Mouse (Mus musculus) spleen, adult 18-20 months (tissue): ENCODE data around the gene Pck1.

Source experiments
- DNase-seq, 2 experiments: peaks; one replicate each; pipeline ENCODE4 v3.0.0; 2022; ENCODE audit warnings: mixed read lengths in 2 of 2

Pck1 gene

GRCm38 (mm10) chr2:173151352-173151751, 1.5 kb upstream of the Pck1 start:
- no peak for DNase-seq

DNA sequence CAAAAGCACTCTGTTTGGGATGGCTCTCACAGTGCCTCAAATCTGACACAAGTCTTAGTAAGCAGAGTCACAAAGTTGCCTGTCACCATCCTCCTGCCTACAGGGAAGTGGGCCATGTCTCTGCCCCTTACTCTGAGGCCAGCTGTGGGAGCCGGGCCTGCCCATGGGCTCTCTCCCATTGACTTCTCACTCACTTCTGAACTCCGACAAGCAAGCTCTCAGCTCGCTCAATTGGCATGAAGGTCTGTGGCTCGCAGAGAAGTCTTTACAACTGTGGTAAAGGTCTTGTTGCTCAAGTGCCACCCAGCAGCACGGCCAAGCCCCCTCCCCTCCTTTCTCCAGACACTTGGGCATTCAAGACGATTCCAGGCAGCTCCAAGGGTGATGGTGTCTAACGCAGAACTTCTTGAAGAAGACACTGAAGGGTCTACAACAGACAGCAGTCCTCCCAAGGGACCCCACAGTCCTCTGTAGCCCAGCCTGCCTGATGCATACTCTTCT, 1.0 kb upstream of the Pck1 start:
- no peak for DNase-seq

DNA sequence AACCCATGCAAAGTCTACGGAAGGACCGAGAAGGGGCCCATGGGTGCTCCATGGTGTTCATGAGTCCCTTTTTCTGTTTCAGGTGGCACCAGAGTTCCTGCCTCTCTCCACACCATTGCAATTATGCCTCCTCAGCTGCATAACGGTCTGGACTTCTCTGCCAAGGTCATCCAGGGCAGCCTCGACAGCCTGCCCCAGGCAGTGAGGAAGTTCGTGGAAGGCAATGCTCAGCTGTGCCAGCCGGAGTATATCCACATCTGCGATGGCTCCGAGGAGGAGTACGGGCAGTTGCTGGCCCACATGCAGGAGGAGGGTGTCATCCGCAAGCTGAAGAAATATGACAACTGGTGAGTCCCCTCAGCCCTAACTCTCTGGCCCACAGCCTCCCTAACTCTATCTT, 418 bp downstream of the Pck1 start:
- DNase-seq = no peak

DNA sequence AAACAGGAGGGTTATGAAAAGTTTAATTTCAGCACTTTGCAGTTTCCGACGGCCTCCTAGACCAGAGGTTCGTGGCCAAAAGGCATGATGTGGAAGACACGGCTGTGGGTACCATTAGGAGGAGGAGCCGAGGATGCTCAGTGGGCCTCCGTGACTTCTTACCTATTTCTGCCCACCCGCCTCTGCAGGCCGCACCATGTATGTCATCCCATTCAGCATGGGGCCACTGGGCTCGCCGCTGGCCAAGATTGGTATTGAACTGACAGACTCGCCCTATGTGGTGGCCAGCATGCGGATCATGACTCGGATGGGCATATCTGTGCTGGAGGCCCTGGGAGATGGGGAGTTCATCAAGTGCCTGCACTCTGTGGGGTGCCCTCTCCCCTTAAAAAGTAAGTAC, 1.7 kb downstream of the Pck1 start:
- no peak for DNase-seq

DNA sequence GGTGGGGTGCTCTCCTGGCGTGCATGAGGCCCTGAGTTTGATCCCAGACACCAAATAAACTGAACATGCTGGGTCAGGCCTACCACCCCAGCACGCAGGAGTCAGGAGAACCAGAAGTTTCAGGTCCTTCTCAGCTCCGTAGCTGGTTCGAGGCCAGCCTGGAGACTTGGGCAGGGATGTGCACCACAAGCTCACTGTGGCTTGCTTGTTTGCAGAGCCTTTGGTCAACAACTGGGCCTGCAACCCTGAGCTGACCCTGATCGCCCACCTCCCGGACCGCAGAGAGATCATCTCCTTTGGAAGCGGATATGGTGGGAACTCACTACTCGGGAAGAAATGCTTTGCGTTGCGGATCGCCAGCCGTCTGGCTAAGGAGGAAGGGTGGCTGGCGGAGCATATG, 2.1 kb downstream of the Pck1 start:
- DNase-seq = no peak

- DNase-seq = no peak
These were observed 3.1 kb downstream of the Pck1 start for GRCm38 (mm10) chr2:173155907-173156306.

GRCm38 (mm10) chr2:173156923-173157322, 4.1 kb downstream of the Pck1 start:
- DNase-seq = no peak

GRCm38 (mm10) chr2:173157376-173157775, 4.5 kb downstream of the Pck1 start:
- no peak for DNase-seq

GRCm38 (mm10) chr2:173157871-173158270, 5.0 kb downstream of the Pck1 start:
- no peak for DNase-seq

GRCm38 (mm10) chr2:173158390-173159055, 5.7 kb downstream of the Pck1 start:
- no peak for DNase-seq

- DNase-seq = peak in 1 of 2 experiments; percentile 44
These were observed 6.8 kb downstream of the Pck1 start for GRCm38 (mm10) chr2:173159354-173160311.

GRCm38 (mm10) chr2:173163380-173163779, 10.5 kb downstream of the Pck1 start:
- DNase-seq = no peak

DNA sequence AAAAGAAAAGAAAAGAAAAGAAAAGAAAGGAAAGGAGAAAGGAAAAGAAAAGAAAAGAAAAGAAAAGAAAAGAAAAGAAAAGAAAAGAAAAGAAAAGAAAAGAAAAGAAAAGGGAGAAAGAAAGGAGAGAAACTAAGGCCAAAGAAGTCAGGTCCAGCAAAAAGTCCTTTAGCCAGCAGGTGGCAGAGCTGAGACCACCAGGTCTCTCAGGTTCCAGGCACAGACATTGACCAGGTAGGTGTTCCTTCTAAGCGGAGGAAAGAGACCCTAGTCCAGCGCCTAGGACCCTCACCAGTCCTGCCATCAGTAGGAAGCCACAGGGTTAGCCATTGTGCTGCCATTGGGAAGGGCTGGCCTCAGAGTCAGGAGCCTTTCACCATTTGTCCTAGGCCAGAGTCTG, 11.5 kb downstream of the Pck1 start:
- DNase-seq = peak in 1 of 2 experiments; percentile 41

DNA sequence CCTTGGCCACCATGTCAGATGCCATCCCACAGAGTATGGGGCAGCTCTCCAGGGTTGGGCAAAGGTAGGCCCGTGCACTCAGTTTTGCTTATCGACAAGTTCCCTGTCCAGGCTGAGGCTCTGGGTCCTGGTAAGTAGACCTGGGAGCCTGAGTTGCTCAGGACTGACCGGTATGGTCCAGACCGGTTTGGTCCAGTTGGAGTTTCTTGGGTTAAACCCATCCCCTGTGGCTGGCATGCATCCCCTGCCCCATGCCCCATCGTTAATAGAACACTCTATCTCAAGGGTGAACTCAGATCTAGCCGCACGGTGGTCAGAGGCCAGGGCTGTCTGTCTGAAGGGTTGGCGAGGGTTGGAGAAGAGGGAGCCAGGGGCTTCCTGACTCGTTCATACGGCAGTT, 12.1 kb downstream of the Pck1 start:
- DNase-seq = no peak

DNA sequence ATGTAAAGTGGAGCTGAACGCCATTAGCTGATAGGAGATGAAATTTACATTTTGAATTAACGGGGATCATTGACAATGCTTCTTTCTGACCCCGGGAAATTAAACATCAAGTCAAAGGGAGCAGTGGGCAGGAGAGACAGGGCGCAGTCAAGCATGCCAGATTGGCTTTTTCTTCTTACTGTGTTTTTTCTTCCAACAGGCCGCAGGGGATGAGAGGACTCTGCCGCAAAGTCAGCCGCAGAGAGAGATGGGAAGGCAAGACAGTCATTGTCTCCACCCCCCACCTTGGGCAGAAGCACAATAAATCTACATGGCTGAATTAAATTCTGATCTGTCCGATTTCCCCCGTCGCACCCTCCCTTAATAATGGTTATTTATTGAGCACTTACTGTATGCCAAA, 12.5 kb downstream of the Pck1 start:
- DNase-seq = no peak

DNA sequence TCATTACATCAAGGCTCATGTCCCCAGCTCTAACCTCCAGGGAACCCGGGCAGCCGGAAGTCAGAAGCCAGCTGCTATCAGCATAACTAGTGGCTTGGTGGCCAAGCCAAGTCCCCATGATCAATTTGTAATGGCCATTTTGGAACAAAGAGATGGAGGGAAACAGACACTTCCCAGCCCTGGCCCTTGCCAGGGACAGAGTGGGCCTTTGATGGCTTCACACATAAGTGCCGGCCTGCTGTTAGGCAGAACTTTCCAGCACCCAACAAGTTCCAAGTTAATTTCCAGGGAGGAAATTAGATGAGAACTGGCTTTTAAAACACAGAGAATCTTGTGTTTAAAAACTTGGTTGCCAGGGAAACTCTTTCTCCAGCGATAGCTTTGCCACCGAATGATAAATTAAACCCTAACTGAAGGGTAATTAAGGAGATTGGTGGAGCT, 15.6 kb downstream of the Pck1 start:
- DNase-seq = no peak

- no peak for DNase-seq
These were observed 17.2 kb downstream of the Pck1 start for GRCm38 (mm10) chr2:173170081-173170480.

GRCm38 (mm10) chr2:173170715-173171114, 17.9 kb downstream of the Pck1 start:
- DNase-seq = peak in 1 of 2 experiments; percentile 4

DNA sequence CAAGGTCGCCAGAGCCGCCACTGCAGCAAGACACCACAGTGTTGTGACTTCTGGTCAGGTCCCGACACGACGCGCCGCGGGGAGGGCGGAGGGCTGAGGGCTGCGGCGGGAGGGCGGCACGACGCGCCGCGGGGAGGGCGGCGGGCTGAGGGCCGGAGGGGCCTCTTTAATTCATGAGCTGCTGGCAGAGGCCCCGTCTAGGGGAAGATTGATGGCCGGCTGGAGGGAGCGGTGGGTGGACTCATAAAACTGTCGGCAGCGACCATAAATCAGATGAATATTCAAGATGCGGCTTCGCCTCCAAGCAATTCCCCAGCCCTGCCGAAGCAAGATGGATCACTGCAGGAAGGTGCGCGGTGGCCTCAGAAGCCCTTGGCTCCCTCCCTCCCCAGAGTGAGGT, 18.6 kb downstream of the Pck1 start:
- peak in 1 of 2 experiments; percentile 2 for DNase-seq

DNA sequence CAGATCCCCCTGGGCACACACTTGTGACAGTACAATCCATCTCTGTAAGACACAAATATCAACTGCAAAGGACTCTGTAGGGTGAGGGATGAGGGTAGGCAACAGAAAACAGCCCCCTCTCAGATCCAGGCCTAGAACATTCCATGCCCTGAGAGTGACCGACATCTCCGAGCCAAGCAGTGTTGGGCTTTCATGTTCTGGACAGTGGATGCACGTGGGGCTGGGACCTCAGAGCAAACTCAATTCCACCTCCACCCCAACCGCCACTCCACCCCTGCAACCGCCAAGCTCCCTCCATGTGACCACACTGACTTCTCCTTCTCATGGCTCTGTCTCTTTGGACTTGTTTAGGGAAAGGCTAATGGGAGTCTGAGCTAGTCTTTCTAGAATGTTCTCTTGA, 19.1 kb downstream of the Pck1 start:
- DNase-seq = peak in 1 of 2 experiments; percentile 1

- DNase-seq = peak; percentile 0 to 1
These were observed 19.5 kb downstream of the Pck1 start for GRCm38 (mm10) chr2:173172386-173172785.

DNA sequence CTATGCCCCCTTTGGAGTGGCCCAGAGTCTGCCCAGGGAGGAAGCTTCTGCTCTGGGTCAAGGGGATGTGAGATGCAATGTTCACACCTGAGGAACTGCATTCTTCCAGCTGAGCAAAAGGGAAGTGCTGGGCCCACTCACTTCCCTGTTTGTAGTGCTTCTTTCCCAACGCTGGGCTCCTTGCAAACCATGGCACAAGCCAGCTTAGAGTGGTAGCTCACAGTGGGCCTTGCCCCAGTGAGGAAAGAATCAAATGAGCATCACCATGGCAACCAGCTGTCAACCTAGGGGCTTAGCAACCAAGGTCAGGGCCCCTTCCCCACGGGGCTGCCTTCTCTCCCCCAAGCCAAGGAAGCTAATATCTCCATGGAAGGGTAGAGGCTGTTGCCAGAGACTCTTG, 20.2 kb downstream of the Pck1 start:
- peak; percentile 2 to 3 for DNase-seq
